Mouse (Mus musculus): ENCODE results near the gene Cdh1.

The Cdh1 gene

DNA sequence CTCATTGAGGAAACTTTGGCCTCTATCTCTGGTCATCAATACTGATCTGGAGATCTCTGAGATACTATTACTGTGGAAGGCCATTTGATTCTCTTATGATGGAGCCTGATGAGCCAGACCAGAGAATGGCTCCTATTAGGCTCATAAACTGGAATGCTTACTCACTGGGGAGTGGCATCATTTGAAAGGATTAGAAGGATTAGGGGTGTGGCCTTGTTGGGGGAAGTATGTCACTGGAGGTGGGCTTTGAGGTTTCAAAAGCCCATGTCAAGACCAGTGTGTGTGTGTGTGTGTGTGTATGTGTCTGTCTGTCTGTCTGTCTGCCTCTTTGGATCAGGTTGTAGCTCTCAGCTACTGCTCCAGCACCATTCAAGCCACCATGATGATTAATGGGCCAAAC is 20.8 kb downstream of the Cdh1 start:
- no peak for DNase-seq

DNA sequence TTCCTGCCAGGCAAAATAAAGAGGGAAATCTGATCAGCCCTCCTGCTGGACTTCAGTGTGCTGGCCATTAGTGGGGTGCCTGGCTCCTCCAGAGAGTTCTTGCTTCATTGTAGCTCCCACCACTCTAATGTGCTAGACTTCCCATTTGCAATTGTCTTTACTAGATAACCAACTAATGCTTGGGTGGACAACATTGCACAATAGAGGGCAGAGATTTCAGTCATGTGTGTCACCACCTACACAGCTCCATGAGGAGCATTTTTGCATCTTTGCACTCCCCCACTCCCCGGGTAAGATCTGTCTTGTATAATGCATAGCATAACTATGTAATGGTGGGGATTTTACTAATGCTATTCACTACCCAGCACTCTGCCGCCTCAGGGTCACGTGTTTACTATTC is 21.6 kb downstream of the Cdh1 start:
- DNase-seq, result no peak

DNA sequence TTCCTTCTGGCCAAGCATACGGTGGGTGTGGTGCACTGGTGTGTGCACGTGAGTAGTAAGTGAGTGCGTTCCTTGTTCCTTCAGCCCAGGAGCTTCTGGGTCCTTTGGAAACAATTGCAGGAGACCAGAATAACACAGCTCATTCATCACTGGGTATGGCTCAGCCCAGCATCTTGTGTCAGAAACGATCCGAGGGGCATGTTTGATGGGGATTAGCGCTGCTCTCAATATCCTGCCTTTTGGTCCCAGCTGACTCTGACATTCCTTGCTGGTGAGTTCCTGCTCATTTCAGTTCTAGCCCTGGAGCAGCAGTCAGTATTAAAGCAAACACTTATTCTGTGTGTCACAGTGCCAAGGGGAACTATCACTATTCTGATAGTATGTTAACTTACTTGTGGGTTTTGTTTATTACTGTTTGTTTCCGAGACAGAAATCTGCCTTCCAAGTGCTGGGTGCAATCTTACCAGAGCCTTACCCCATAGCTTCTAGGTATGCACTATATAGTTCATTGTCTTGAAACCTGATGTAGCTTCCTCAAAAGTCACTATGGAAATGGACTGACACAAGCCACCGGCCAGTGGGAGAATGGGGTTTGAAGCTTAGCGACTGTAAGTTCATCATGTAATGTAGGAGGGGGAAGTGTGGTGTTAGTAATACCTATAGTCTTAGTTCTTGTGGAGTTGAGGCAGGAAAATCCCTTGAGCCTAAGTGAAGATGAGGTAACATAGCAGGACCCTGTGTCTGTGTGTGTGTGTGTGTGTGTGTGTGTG is 23.1 kb downstream of the Cdh1 start:
- DNase-seq, result no peak

DNA sequence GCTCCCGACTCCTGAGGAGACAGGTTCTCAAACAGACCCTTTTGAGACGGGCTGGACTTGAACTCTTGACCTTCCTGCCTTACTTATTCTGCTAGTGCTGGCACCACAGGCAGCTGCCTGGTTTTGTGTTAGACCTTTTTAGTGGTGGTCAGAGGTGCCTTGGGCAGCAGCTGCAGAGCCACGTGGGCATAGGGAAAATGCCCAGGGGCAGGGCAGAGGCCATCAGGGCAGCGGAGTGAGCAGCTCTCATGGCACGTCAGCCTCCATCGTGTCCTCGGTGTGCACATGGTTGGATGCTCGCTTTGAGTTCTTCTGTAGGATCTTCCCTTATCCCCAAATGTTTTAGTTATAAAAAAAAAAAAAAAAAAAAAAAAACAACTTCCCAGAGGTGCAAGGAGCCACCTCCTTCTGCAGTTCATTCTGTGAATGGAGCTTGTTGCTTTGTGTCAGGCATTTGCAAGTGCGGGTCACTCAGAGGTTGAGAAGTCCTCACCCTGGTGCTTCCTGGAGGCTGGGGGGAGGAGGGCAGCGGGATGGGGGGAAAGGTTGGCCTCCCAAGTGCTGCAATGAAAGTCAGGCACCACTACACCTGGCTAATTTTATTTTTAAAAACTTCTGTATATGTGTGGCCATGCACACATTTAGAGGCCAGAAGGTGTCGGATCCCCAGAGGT is 25.3 kb downstream of the Cdh1 start:
- DNase-seq, result peak; percentile 55

DNA sequence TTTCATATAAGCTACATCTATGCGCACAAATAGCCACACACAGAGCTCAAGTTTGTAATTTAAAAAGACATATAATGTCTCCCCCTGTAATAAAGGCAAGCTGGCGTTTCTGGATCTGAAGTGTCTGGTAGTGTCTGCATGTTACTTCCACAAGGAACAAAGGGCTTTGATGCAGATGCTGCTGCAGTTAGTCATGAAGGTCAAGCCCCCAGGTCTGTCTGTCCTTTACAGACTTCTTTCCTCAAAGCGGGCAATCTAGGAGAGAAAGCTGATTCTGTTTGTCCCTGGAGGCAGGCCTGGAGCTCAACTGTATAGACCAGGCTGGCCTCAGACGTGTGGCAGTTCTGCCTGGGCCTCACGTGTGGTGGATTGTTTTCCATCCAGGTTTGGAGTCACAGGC is 26.3 kb downstream of the Cdh1 start:
- DNase-seq, result no peak

DNA sequence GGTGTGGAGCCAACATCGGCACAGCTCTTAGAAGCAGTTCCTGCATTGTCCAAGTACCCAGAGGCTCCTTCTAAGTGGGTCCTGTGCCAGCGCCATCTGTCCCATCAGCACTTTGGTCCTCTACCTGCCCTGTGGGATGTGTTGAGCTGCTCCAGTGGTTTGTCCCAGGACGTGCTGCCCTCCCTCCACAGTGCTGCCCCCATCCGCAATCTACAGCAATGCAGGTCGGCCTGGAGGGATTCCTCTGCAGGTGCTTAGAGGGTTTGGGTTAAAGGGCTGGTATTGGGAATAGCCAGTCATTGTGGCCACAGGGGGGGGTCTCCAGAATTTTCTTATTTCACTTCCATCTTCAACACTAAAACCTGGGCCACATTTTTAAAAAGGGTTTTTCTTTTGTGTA is 28.8 kb downstream of the Cdh1 start:
- no peak for DNase-seq

DNA sequence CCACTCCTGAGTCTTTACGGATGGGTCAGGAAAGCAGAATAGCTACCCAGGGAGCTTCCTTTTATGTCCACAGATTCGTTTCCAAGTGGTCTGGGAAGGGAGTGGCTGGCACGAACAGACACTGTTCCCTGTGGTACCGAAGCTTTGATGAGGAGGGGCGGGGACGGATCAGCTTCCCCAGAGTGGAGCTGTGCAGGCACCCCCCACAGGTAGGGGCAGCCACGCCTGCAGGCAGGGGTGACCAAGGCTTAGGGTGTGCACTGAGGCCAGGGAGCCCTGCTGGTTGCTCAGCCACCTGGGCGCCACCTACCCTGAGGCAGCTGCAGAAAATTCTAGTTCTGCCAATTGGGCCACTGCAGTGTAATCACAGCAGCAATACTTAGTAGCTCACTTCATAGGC is 29.5 kb downstream of the Cdh1 start:
- DNase-seq, result no peak

DNA sequence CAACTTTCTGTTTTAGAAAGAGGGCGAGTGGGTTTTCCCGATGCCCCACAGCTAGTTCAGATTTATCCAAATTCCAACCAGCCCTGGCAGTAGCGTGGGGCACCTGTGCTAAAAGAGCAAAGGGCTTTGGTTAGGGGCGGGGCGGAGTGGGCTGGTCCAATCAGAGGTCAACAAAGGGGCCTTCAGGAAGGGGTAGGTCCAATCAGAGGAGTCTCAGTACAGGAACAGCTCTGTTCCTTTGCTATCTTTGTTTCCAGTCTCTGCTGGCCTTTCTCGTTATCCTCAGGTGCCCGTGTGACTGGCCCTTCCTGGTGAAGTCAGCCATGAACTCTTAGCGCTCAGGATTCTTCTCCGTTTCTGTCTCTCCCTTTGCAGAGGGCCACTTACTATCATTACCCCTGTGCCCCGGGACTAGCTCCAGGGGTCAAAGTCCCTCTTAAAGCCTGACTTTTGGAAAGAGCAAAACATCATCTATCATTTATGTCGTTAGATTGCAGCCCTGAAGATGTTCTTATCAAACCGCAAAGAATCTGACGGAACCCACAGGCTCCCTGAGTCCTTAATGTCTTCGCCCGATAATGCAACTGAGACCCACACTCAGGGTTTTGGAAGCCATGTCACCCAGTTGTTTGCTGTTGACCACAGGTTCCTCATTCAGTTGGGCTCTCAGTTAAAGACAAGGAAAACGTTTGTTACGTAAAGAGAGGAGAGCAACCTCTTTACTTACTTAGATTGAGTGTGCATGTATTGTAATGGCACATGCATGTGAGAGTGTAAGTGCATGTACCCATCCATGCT is 30.4 kb downstream of the Cdh1 start:
- peak; percentile 80 for DNase-seq

DNA sequence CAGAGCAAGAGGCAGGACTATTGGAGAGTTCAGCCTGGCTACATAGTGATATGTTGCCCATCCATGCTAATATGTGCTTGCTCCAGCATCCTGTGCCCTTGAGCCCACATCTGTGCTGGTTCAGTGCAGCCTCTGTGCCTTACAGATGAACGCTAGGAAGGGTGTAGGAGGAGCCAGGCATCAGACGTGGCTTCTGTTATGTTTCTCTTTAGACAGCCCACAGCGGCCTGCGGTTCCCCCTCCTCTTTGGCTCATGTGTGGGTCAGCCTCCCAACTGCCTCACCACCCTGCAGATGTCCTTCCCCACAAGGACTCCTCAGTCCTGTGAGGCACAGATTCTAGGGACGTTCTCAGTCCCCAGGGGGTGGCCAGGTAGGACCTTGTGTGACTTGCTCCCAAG is 32.1 kb downstream of the Cdh1 start:
- no peak for DNase-seq

DNA sequence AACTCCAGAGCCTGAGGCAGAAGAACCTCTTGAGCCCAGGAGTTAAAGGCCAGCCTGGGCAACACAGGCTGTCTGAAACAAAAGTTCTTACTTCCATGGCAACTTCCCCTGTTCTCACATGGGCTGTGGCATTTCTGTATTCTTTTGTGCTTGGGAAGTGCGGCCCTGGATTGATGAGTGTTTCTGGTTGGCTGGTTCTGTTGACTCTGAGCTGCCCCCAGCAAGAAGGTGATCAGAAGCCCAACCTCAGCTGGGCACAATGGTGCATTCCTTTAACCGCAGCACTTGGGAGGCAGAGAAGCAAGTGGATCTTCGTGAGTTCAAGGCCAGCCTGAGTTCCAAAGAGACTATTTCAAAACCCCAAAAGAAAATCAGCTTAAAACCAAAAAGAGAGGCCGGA is 34.3 kb downstream of the Cdh1 start:
- no peak for DNase-seq

DNA sequence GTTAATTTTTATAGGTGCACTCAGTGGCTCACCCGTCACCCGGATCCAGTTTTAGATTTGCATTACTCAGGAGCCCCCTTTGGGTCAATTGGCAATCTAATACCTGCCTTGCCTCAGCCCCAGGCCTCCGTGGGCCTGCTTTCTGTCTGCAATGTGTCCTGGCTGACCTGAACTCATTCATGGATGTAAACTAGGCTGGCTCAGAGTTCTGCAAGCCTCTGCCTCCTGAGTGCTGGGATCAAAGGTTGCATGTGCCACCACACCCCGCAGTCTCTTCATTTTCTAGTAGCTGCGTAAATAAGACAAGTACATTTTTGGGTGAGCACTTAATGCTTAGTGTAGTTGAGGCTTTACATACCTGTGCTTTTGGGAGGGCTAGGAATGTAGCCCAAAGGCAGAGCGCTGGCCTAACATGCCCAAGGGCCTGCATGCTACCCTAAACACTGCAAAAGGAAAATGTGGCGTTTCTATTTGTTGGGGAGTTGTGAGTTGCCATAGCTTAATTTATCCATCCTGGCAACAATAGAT is 35.7 kb downstream of the Cdh1 start:
- DNase-seq, result peak; percentile 67

DNA sequence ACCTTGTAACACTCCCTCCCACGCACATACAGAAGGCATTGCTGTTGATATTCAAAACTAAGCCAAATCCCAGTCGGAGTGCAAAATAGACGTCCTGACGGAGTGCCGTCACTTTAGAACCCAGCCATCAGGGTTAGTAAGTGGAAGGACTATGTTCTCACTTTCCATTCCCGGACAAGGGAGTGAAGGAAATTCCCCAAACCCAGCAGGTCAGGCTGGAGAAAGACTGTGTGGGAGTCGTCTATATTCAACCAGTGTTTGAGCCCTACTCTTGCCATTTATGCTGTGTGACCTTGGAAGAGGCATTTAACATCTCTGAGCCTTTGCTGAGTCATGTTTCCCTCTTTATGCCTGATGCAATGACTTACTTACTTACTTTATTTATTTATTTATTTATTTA is 37.1 kb downstream of the Cdh1 start:
- no peak for DNase-seq

DNA sequence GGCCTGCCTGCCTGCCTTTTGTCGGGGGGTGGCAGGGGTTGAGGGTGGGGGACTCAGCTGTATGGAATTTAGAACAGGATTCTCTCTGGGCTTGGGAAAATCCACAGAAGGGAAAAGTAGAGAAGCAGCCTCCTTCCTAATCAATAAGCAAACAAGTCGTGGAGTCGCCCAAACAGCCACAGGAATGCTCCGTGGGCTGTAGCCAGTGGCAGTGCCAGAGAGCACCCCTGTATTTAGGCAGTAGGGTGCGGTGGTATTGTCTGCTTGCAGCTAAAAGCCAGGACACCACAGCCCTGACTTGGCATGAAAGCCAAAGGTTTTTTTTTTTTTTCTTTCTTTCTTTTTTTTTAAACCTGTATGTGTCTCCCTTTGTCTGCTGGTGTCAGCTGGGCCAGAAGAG is 37.8 kb downstream of the Cdh1 start:
- no peak for DNase-seq

DNA sequence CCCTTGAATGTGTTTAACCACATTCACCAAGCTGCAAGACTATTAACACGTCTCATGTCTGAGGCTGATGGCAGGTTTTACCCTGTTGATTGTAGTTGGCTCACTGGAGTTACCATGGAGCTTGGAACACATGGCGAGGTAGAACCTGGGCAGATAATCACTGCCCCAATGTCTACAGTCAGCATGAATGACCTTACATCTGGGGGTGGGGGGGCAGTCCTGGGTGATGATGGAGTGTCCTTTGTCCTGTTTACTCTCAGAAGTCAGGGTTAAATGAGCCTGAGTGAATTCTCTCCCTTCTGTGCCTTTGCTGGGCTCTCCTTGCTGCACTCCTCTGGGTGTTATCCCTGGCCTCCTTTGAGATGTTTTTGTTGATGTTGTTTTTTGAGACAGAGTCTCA is 39.0 kb downstream of the Cdh1 start:
- no peak for DNase-seq

DNA sequence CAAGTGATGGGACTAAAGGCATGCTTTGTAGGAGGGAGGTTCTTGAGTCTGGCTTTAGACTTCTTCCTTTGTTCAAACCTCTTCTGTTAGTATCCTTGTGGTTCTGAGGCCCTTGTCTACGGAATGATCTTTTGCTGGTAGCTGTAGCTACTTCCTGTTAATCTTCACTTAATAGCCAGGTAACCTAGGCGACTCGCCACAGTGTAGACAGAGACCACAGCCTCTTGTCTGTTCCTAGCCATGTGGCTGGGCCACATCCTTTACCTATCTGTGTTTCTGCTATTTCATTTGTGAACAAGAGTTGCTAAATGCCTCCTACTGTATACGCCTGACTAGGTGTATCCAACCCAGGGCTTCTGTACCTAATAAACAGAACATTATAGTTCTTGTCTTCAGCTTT is 39.9 kb downstream of the Cdh1 start:
- no peak for DNase-seq

DNA sequence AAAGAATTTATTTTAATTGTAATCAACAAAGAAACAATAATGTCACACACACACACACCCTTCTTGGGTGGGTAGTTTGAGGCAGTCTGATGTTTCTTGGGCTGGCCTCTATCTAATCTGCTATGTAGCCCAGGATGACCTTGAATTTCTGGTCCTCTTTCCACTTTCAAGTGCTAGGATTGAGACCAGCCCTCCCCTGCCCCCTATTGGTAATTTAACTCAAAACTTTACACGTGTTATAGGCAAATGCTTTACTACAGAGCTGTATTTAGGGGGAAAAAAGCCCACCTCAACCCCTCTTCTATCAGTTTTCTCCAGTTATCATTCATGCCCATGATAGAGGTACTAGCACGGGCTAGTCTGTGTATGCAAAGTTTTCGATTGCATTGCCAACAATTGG is 41.8 kb downstream of the Cdh1 start:
- no peak for DNase-seq

DNA sequence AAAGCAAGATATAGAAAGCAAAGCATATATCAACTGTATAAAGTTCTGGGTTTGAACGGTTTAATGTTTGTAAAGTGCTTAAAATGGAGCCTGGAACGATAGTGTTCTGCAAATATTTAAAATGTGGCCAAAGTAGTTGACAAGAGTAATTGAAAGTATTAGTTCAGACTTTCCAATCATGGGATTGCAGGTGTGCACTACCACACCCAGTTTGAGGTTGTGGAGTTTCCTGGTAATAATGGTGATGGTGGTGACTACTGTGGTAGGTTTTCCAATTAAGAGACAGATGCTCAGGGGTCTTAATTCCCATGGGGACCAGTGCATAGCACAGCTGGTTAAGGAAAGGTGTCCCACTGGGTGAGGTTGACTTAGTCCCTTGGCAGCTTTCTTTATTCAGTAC is 43.0 kb downstream of the Cdh1 start:
- no peak for DNase-seq

DNA sequence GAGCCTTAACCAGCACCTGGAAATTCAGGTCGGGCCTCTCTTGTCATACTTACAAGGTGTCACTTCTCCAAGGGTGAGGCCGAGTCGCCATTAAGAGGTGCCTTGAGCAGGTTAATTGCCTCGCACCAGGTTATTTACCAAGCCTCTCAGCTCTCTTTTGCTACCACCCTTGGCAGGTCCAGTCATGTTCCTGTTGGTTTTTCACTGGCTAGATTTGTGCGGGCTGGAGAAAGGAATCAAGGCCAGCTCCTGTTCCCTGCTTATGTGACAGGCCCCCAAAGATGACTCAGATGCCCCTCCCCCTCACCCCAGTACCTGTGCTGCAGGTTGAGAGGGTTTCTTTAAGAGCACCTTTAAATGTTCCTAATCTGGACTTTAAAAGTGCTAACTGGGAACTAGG is 43.6 kb downstream of the Cdh1 start:
- DNase-seq, result no peak

DNA sequence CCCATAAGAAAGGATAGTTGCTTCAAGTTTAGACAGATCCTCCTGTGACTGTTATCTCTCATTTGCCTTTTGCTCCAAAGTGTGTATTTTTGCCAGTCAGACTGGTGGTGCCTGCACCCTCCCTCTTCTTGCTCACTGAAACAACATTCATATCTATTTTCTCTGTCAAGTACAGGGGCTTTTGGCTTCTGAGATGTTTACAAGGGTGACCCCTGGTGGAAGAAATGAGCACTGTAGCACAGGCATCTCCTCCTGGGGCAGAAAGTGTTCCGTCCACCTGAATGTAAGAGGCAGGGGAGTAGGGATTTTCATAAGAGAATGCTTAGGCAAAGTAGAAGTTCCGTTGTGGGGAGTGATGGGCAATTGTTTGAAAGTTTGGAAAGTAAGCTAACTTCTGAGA is 44.2 kb downstream of the Cdh1 start:
- peak; percentile 69 for DNase-seq

DNA sequence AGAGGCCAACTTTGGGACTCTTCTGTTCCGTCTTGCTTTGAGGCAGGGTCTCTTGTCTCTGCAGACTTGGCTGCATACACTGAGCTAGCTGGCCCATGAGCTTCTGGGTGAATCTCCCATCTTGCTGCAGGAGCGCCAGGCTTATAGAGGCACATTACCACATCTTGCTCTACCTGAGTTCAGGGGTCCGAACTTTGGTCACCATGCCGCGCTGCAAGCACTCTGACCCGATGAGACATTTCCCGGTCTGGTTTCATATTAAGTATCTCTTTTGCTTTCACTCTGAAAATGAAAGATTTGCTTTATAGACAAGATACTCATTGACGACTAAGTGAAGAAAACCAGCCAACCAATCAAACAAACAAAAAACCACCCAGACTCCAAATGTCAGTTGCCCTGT is 45.3 kb downstream of the Cdh1 start:
- no peak for DNase-seq

DNA sequence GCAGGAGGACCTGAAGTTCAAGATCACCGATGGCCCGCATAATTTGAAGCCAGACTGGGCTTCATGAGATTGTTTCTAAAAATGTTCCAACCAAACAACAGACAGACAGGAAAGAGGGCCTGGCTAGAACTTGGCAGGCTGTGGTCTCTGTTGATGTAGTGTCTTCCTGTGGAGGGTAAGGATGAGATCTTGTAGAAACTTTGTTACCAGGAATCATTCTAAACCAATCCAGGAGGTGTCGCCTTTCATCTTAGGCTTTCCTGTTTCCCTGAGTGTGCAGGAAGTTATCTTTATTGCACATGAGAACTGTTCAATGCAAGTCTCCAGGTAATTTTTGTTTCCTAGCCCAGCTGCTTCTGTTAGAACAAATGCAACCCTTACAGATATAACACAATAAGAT is 48.8 kb downstream of the Cdh1 start:
- DNase-seq, result no peak

DNA sequence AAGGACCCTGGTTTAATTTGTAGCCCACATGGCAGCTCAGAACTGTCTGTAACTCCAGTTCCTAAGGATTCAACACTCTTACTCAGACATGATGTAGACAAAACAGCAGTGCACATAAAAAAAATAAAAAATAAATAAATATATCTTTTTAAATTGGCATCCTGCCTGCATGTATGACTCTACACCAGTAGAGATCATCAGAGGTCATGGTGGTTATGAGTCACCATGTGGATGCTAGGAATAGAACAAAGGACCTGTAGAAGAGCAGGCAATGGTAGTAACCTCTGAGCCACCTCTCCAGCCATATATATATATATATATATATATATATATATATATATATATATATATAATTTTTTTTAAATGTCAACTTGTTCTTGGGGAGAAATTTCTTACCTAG is 52.9 kb downstream of the Cdh1 start:
- DNase-seq, result no peak

DNA sequence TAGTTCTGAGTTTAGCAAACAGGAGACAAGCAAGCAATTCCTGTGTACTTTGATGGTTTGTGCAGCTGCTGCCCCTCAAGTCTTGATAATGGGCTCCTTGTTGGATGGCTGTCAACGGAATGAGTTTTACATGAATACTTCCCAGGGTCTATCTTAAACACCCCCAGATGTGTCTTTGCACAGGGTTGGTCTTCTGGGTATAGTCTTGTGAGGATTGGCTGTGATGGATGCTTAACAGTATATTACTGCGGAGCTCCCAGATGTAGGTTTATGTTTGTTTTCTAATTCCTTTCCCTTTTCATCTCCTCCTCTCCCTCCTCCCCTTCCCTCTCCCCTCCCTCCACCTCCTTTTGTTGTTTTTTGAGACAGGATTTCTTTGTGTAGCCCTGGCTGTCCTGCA is 69.6 kb downstream of the Cdh1 start:
- no peak for DNase-seq

DNA sequence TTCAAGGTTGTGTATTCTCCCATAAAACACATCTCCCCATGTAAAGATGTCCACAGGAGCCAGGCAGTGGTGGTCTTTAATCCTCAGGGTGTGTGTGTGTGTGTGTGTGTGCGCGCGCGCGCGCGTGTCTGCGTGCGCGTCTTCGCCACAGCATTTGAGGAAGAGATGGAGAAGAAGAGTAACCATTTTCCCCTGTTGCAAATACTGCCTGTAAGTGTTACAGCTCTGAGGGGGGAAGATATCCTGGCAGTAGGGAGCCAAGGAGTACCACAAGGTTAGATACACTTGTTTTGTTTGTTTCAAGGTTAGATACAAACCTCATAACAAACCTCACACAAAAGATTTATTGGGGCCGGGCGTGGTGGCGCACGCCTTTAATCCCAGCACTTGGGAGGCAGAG is 71.2 kb downstream of the Cdh1 start:
- no peak for DNase-seq
